In genomic region chr8:104445248-104445647, GRCm38 (mm10) we compare ENCODE assay signal across 17 mouse cellular contexts.
"Had no signal": no experiment of that assay in that cellular context is flagged by ENCODE, and none has a peak within 500 bp of the region (broad histone marks: within the 10 kb centered on the region; RNA-seq: fewer than 3 reads in every experiment).

No protein-coding gene starts in this region.

- DNase-seq: retina, postnatal 1 day; right cerebral cortex, adult 18-20 months; right cerebral cortex, postnatal 14 days; right cerebral cortex, postnatal 25 days; right cerebral cortex, postnatal 4 days; spleen, adult 18-20 months; thymus, adult 18-20 months; thymus, adult 2 months; thymus, postnatal 14 days; thymus, postnatal 25 days; thymus, postnatal 36 days; thymus, postnatal 4 days had no signal

- H3K27ac ChIP-seq: neural tube, embryonic 12.5 days; neural tube, embryonic 13.5 days; neural tube, embryonic 15.5 days; stomach, embryonic 15.5 days; stomach, postnatal 0 days had no signal

- H3K4me3 ChIP-seq: neural tube, embryonic 12.5 days; neural tube, embryonic 13.5 days; neural tube, embryonic 15.5 days; stomach, embryonic 15.5 days had no signal
